Mouse (Mus musculus) retina, postnatal 7 days (tissue): ENCODE results near the gene Ccpg1os.

Experiments used
- DNase-seq: peaks from one replicate; pipeline ENCODE4 v3.0.0-alpha.2; 2012; ENCODE audit warnings: low read depth, low spot score

Gene Ccpg1os

DNA sequence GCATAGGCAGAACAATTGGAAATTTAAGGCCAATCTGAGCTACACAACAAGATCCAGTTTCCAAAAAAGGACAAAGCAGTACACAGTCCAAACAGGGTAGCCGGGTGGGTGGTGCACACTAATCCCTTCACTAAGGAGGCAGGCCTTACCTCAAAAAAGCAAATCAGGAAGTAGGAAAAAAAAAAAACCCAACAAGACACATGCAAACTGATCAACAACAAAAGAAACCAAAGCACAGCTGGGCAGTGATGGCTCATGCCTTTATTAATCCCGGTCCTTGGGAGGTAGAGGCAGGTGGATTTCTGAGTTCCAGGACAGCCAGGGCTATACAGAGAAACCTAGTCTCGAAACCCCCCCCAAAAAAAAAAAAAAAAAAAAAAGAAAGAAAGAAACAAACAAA lies 2.5 kb upstream of the Ccpg1os start:
- no peak for DNase-seq

DNA sequence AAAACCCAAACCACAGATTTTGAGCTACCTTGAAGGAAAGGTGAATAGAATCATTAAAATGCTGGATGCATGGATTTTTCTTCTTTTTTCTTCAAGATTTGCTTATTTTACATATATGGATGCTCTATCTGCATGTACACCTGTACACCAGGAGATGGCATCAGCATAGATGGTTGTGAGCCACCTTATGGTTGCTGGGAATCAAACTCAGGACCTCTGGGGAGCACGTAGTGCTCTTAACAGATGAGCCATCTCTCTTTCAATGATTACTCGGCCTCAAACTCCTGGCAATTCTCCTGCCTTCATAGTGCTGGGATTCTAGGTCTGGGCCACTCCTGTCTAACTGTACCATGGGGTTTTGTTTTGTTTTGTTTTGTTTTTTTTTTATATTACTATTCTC lies 2.1 kb downstream of the Ccpg1os start:
- DNase-seq = no peak

DNA sequence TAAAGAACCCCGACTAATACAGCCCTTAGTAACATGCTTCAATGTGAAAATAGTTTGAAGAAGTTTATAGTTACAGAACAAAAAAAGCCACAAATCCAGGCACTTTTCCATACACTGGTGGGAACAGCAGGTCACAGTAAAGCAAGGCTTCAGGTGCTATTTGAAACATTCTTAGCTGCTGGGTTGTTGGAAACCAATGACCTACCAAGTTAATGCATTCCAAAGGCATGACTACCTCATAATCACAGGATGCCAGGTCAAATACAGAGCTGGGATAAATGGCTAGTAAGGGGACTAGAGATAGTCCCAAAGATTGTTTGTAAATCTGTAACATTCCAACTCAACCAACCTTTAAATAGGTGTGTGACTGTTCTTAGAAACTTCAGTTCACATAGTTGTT lies 9.9 kb downstream of the Ccpg1os start:
- DNase-seq = no peak

DNA sequence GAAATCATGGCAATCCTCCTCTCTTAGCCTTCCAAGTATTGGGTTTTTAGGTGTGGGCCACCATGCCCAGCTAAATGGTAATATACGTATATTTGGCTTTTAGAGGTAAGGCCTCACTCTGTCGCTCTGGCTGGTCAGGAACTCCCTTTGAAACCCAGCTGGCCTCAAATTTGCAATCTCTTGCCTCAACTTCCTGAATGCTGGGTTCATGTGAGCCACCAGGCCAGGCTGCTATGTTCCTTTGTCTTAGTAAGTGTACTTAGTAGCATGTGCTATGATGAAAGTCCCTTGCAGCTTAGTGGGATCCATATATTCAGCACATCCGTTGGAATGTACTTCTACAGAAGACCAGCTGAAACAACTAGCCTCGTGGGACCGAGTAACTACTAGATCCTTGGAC lies 10.4 kb downstream of the Ccpg1os start:
- DNase-seq = no peak

DNA sequence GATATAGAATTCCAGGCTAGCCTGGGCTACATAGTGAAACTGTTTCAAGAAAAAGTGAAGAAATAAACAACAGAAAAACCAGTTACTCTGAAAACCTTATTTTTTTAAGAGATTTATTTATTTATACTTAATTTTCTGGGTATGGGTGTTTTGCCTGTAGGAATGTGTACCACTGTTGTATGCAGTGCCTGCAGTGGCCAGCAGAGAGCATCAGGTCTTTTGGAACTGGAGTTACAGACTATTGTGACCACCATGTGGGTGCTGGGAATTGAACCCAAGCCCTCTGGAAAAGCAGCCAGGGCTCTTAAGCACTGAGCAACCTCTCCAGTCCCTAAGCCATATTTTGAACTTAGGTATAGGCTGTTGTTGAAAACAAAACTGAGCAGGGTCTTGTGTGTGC lies 12.2 kb downstream of the Ccpg1os start:
- DNase-seq = no peak

DNA sequence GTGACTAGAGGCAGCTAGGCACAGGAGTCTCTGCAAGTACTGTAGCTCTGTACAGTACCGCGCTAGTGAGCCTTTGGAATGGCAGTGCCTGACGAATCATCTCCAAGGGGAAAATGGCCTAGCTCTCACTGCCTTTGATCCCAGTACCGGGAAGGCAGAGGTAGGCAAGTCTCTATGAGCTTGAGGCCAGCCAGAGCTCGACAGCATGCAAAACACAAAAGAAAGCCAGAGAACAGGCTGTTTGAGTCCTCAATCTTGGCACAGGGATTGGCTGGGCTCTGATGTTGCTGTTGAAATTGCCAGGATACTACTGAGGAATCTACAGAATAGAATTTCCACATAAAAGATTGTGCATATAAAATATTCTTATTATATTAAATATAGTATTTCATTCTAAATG lies 12.7 kb downstream of the Ccpg1os start:
- no peak for DNase-seq

DNA sequence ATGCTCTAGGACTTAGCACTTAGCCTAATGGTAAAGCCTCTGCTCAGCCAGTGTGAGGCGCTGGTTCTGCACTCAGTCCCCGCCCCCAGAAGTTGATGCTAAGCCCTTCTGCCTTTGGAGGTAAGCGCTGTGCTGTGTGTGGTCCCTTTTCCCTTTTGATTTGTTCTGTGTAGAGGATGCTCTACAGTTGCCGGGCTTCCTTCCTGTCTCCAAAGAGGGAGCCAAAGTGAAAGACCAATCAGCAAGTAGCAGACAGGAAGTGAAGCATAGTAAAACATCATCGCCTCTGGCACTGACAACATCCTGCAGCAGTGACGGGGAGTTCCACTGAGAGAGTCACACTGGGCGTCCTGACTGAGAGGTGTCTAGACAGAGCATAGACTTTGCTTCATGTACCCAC lies 15.3 kb downstream of the Ccpg1os start:
- DNase-seq = no peak

DNA sequence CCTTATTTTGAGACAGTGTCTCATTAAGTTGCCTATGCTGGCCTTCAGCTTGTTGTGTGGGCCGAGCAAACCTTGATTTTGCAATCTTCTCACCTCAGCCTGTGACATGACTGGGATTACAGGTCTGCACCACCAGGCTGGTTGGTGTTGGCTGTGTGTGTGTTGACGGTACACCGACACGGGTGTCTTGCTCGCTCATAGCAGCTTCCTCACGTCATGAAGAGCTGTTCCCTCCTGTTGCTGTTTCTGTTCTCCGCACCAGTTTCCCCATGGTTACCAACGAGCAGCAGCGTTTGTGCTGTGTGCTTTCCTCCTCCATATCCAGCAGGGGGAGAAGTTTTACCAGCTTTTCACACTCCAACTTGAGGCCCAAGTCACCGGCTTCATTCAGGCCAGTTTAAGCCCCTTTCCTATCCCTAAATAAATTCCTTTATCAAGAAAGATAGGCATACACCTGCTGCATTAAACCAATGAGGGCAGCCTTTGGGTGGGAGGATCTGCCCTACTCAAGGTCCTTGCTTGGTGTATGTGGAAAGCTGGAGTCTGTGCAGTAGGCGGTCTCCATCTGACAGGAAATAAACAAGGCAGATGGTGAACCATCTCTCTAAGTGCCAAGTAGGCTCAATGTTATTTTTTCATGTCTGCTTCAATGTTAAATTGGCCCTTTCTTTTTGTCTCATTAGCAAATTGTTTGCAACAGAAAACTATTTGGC lies 16.7 kb downstream of the Ccpg1os start:
- peak; percentile 53 for DNase-seq

DNA sequence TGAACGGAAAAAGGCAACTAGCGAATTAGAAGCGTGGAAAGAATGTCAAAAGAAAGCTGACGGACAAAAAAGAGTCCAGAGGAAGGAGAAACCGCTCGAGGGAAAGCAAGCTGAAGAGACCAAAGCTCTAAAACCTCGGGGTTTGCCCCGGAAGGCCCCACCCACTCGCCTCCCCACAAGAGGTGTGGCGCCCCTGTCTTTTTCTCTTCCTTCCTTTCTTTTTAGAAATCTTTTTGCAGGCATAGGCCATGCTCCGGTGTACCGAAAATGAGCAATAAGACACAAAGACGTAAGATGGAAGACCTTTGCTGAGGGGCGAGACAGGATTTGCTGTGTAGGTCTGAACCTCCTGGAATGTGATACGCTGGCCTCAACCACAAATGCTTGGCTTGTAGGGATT lies 23.2 kb downstream of the Ccpg1os start:
- no peak for DNase-seq

DNA sequence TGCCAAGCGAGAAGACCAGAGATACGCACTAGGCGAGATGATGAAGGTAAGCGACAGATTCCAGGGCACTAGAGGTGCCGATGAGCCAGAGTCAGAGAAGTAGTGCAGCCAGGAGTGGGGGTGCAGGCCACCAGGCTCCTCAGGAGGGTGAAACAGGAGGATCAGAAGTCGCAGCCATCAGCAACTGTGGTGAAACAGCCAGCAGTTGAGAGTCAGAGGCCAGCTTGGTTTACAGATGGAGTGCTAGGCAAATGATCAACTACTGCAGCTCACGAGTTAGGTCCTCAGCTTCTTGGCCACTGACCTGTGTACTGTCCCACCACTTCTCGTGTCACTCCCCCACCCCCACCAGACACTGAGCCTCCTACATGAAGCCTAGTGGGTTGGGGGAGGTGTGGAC lies 23.8 kb downstream of the Ccpg1os start:
- DNase-seq = no peak

DNA sequence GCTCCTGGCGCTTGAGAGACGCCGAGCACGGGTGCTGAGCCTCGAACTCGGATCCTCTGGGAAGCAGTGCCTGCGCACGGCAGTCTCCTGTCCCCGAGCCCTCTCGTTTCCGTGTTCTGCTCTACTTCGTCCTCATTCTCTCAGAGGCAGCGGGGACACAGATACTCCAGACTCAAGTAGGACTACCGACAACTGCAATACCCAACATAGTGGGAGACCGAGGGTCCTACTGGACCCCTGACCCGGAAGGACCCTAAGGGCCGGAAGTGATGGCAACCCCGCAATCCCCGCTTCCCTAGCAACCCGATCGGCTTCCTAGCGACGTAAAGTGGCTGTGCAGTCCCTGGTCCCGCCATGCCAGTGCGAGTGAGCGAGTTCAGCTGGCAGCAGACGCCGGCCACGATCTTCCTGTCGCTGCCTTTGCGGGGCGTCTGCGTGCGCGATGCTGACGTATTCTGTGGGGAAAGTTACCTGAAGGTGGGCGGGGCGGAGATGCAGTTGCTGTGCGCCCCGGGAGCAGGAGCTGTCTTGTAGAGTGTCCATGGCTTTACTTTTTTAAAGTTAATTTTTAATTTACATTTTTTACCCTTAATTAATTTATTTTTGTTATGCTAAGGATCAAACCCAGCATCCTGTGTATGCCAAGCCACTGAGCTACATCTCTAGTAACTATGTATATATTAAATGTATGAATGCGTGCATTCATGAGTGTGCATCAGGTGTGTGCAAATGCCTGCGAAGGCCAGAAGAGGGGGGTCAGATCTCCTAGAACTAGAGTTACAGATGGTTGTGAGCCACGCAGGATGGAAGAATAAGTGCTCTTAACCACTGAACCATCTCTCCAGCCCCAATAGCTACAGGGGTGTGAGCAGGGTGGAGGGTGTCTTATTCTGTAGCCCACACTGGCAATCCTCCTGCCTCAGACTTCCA lies 26.4 kb downstream of the Ccpg1os start, which contains the start of the genes Dyx1c1 and Gm44503:
TSS of gene Dyx1c1 (plus strand) at position 265 of the 930 bp plus-strand sequence.
TSS of gene Gm44503 (plus strand) at position 332 of the 930 bp plus-strand sequence.
- peak; percentile 75 for DNase-seq

DNA sequence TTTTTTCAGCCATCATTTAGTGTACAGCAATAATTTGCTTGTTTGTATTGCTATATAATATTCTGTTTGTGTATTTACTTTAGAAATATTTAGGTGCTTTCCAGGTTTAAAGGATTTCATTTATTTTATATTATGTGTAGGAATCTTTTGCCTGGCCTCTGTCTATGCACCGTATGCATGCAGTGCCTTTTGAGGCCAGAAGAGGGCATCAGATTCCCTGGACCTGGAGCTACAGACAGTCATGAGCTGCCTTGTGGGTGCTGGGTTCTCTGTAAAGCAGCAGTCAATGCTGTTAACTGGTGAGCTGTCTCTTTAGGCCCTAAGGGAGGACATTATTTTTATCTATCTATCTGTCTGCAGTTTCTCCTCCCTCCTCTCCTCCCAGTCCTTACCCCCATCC lies 29.6 kb downstream of the Ccpg1os start:
- DNase-seq = peak; percentile 35

DNA sequence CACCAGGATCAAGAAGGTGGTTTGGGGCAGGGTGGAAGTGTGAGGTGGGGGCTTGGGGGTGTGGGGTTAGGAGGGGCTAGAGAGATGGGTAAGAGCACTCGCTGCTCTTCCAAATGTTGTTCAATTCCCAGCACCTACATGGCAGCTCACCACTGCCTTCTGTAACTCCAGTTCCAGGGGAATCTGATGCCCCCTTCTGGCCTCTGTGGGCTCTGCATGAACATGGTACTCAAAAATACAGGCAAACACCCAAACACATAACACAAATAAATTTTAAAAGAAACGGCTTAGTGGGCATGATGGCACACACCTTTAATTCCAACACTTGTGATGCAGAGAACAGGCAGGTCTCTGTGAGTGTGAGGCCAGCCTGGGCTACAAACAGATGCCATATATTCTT lies 30.4 kb downstream of the Ccpg1os start:
- DNase-seq = no peak

DNA sequence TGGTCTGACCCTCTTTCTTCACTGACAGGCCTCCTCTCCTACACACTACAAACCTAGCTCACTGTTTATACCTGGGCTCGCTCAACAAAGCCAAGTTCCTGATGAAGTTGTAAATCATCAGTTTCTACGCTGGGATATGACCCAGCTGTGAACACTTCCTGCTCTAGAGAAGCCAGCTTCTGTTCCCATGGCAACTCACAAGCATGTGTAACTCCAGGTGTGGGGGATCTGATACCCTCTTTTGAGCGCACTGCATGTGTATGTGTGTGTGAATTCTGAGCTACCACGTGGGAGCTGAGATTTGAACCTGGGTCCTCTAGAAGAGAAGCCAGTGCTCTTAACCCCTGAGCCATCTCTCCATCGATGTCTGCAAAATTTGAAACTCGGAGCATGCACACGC lies 35.6 kb downstream of the Ccpg1os start:
- DNase-seq = no peak

DNA sequence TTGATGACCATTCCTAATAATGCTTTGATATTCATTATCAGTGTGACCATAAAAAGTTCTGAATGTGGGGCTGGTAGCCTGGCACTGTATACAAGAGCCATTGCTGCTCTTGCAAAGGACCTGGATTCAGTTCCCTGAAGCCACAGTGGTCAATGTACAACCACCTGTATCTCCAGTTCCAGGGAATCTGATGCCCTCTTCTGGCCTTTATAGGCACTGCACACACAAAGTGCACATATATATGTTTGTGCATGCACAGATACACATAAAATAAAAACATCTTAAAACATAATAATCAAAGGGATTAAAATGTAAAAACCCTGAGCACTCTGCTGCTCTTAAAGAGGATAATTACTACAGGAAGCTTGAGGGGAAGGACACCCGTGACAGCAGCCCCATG lies 38.2 kb downstream of the Ccpg1os start:
- DNase-seq = no peak

DNA sequence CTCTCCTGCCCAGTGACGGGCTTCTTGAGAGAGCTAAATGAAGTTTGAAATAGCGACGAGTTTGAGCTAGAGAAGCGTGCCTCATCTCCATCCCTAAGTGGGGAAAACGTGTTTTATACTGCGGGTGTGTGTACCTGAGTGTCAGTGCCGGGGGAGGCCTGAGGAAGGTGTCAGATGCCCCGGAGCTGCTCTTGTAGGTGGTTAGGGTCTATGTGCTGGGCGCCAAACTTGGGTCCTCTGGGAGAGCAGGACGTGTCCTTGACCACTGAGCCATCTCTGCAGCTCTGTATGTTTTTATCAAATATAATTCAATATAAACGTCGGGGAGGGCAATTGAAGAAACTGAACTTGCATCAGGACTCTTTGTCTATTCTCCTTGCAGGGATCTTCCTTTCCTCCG lies 40.9 kb downstream of the Ccpg1os start:
- DNase-seq = no peak

DNA sequence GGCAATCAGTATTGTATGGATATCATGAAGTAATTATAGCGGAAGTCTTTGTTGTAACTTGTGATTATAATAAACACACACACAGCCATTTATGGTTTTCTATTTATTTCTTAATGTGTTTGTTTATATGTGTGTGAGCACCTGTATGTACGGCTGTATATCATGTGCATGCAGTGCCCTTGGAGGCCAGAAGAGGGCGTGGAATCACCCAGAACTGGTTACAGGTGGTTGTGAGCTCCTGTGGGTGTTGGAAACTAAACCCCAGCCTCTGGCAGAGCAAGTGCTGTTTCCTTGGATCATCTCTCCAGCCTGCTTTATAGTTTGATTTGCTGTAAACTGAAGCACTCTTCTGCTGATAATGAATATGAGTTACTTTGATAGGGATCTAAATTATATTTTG lies 41.8 kb downstream of the Ccpg1os start:
- DNase-seq = no peak

DNA sequence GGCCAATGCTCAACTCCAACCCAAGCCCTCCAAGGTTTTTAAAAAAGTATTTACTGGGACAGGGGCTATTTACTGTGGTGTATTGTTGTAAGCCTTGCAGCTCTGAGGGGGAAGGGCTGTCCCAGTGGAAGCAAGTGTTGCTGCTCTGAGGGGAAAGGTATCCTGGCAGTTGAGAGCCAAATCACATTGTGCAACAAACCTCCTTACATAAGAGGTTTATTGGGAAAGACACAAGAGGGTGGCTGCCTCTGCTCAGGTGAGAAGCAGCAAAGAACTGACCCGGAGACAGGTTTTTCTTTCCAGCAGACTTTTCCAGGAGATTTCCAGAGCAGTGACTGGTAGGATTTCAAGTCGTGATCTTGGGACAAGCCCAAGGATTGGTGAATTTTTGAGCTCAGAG lies 48.9 kb downstream of the Ccpg1os start:
- DNase-seq = no peak

DNA sequence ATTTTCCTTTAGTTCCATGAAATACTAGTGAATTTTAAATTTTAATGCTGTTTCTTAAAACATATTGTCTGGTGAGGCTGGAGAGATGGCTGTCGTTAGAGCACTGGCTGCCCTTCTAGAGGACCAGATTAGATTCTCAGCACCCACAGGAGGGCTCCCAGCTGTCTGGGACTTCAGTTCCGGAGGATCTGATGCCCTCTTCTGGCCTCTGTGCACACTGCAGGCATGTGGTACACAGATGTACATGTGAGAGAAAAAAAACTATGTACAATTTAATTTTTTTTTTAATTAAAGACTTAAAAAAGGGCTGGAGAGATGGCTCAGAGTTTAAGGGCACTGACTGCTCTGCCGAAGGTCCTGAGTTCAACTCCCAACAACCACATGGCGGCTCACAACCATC lies 49.9 kb downstream of the Ccpg1os start:
- no peak for DNase-seq

DNA sequence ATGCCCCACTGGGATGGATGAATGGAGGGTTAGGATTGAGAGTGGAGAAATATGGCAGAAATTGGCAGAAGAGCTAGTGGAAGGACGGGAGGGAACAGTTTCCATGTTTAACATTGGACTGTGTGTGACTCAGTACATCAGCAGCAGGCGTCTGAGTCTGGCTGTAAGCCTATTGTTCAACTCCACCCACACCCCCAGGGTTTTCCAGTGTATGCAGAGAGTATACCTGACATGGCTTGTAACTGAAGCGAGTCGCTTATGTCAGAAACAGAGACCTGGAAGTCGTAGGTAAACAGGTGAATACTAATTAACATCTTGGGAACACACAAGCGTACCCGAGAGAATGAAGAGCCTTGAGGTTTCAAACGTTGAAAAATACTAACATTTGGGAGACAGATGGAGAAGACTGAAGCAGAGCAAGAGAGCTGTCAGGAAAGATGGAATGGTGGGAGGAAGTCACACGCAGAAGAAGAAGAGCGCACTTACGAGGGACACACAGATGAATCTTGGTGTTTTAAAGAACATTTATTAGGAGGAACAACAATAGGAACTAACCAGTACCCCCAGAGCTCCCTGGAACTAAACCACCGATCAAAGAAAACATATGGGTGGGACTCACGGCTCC lies 53.9 kb downstream of the Ccpg1os start:
- DNase-seq = no peak
